Mouse (Mus musculus) liver, embryonic 14.5 days (tissue): ENCODE results near the gene Def6.

Experiments
- CTCF ChIP-seq: IDR thresholded peaks from 2 replicates; pipeline ENCODE4 v1.5.1; 2016; ENCODE audit warnings: antibody characterized with exemption, low read depth, control low read depth
- EP300 ChIP-seq: IDR thresholded peaks from 2 replicates; pipeline ENCODE4 v1.6.1; 2016; ENCODE audit warnings: antibody characterized with exemption, low read depth

DNA sequence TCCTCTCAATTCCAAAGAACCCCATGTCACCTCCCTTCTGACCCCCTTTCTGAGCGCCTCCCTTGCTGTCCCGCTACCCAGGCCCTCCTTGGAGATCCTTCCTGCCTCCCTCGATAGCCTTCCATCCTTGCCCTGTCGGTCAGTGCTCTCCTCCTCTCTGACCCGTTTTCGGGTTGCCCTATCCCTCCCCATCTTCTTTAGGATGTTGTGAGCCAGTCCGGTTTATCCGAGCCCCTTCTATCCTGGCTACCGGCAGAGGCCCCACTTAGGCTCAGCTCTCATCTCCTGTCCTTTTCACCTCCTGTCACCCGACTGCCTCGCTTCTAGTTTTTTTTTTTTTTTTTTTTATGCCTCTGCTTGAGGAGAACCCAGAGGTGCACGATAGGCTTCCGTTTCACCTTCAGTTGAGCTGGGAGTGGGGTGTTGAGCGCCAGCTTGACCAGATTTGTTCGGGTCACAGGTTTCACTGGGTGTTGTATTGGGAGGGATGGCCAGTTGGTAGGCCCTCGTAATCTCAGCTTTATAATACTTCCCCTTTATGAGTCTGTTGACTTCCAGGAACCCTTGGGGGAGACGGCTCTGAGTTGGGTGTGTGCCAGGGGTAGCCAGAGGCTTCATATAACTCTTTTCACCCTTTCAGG is 25.6 kb downstream of the Def6 start:
- no peak for TF ChIP-seq CTCF
- no peak for TF ChIP-seq EP300
